Mouse (Mus musculus): ENCODE results near the gene Csrp3. TPM values are rescaled to one million over a fixed set of nuclear protein-coding genes. Genes with fewer than 3 reads are reported as not detected.

Gene Csrp3
- total and polyA plus RNA-seq, 3 experiments, result not detected

DNA sequence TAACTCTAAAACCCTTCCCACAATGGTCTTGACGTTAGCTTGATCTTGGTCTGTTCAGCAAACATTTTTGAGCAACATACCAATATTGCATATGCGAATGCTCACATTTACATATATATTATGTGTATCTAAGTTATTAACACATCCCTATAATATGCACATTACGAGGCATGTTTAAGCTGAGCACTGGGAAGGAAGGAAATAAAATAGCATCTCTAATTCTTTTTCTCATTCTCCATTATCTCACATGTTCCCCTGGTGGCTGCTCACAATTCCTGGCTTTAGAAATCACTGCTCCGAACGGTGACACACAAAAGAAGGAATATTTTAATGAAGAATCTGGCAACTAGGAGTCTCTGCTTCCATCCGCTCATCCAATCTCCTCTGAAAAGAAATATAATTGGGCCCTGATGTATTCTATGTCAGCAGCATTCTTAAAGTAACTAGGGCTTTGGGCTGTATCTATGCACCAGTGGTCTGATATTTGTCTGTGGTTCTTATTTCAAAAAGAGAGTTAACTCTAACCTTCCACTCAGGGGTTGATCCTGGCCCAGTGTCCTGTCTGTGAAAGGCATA lies 3.8 kb upstream of the Csrp3 start:
- Histone ChIP-seq H3K27me3 (ENCODE audit: insufficient read depth, low read length) (no peaks in the 10 kb centered on the region), H3K9me3 (replicated peaks) (no peaks in the 10 kb centered on the region), H3K4me1 (ENCODE audit: insufficient read depth, low read depth, low read length) (no peaks in the 10 kb centered on the region), H3K36me3 (replicated peaks) (no peaks in the 10 kb centered on the region), H3K4me3 (ENCODE audit: low read depth, low read length) (no peak overlapping the region)
- DNase-seq (ENCODE audit: low spot score) (no peak), ATAC-seq (ENCODE audit: extremely low read depth, insufficient number of reproducible peaks, low FRiP score, poor library complexity, severe bottlenecking) (no peak)
- TF ChIP-seq CTCF (IDR thresholded peaks at IDR 0.05; ENCODE audit: low read depth, low read length) (no peak), GATA1 (IDR thresholded peaks at IDR 0.05; ENCODE audit: borderline replicate concordance, low read length) (no peak), TAL1 (conservative IDR thresholded peaks at IDR 0.05; ENCODE audit: low read depth, low read length) (no peak), POLR2AphosphoS5 (IDR thresholded peaks at IDR 0.05; ENCODE audit: insufficient replicate concordance, low read depth, low read length) (no peak), GATA2 (IDR thresholded peaks at IDR 0.05; ENCODE audit: borderline replicate concordance, low read depth, low read length) (no peak)

DNA sequence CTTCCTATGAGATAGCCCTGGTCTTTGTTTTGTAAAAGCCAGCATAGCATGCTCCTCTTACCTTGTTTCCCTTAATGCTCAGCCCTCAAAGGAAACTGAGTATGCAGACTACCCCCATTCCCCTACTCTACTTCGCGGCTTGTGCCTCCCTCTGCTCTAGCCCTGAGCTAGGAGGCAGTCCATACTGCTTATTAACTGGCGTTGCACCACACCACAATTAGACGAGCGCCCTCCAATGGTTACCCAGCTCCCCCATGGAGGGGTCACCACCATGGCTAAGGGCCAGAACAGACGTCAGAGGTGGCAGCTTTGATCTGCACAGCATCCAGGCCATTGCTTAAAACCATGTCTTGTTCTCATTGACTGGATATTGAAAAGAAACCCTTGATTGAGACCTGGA lies 1.1 kb downstream of the Csrp3 start:
- DNase-seq (ENCODE audit: low spot score) (no peak), ATAC-seq (ENCODE audit: extremely low read depth, insufficient number of reproducible peaks, low FRiP score, poor library complexity, severe bottlenecking) (no peak)
- Histone ChIP-seq H3K4me1 (ENCODE audit: insufficient read depth, low read depth, low read length) (no peaks in the 10 kb centered on the region), H3K27me3 (ENCODE audit: insufficient read depth, low read length) (no peaks in the 10 kb centered on the region), H3K9me3 (replicated peaks) (no peaks in the 10 kb centered on the region), H3K4me3 (ENCODE audit: low read depth, low read length) (no peak overlapping the region), H3K36me3 (replicated peaks) (no peaks in the 10 kb centered on the region)
- TF ChIP-seq POLR2AphosphoS5 (IDR thresholded peaks at IDR 0.05; ENCODE audit: insufficient replicate concordance, low read depth, low read length), result no peak
- no peak for TF ChIP-seq GATA1 (IDR thresholded peaks at IDR 0.05; ENCODE audit: borderline replicate concordance, low read length)
- TF ChIP-seq CTCF (IDR thresholded peaks at IDR 0.05; ENCODE audit: low read depth, low read length), result no peak
- TF ChIP-seq TAL1 (conservative IDR thresholded peaks at IDR 0.05; ENCODE audit: low read depth, low read length), result no peak
- TF ChIP-seq GATA2 (IDR thresholded peaks at IDR 0.05; ENCODE audit: borderline replicate concordance, low read depth, low read length), result no peak

GRCm38 (mm10) chr7:48845213-48845973 lies 2.4 kb downstream of the Csrp3 start:
- no peak for ATAC-seq (ENCODE audit: extremely low read depth, insufficient number of reproducible peaks, low FRiP score, poor library complexity, severe bottlenecking)
- Histone ChIP-seq H3K4me3 (ENCODE audit: low read depth, low read length) (no peak overlapping the region), H3K36me3 (replicated peaks) (no peaks in the 10 kb centered on the region), H3K9me3 (replicated peaks) (no peaks in the 10 kb centered on the region), H3K27me3 (ENCODE audit: insufficient read depth, low read length) (no peaks in the 10 kb centered on the region), H3K4me1 (ENCODE audit: insufficient read depth, low read depth, low read length) (no peaks in the 10 kb centered on the region)
- DNase-seq (ENCODE audit: low spot score), result no peak
- no peak for TF ChIP-seq POLR2AphosphoS5 (IDR thresholded peaks at IDR 0.05; ENCODE audit: insufficient replicate concordance, low read depth, low read length)
- TF ChIP-seq TAL1 (conservative IDR thresholded peaks at IDR 0.05; ENCODE audit: low read depth, low read length), result no peak
- no peak for TF ChIP-seq GATA1 (IDR thresholded peaks at IDR 0.05; ENCODE audit: borderline replicate concordance, low read length)
- TF ChIP-seq CTCF (IDR thresholded peaks at IDR 0.05; ENCODE audit: low read depth, low read length), result no peak
- no peak for TF ChIP-seq GATA2 (IDR thresholded peaks at IDR 0.05; ENCODE audit: borderline replicate concordance, low read depth, low read length)

GRCm38 (mm10) chr7:48843541-48843940 lies 4.3 kb downstream of the Csrp3 start:
- ATAC-seq (ENCODE audit: extremely low read depth, insufficient number of reproducible peaks, low FRiP score, poor library complexity, severe bottlenecking), result no peak
- no peak for DNase-seq (ENCODE audit: low spot score)
- H3K4me1 ChIP-seq (ENCODE audit: insufficient read depth, low read depth, low read length), result no peaks in the 10 kb centered on the region
- H3K27me3 ChIP-seq (ENCODE audit: insufficient read depth, low read length), result peaks cover 3% of the 10 kb centered on the region; the same call in 1 of the 2 replicates
- H3K4me3 ChIP-seq (ENCODE audit: low read depth, low read length), result no peak overlapping the region
- TF ChIP-seq TAL1 (conservative IDR thresholded peaks at IDR 0.05; ENCODE audit: low read depth, low read length), result no peak
- no peak for TF ChIP-seq POLR2AphosphoS5 (IDR thresholded peaks at IDR 0.05; ENCODE audit: insufficient replicate concordance, low read depth, low read length)
- TF ChIP-seq GATA1 (IDR thresholded peaks at IDR 0.05; ENCODE audit: borderline replicate concordance, low read length), result no peak
- no peak for TF ChIP-seq GATA2 (IDR thresholded peaks at IDR 0.05; ENCODE audit: borderline replicate concordance, low read depth, low read length)
- H3K36me3 ChIP-seq (replicated peaks), result no peaks in the 10 kb centered on the region
- H3K9me3 ChIP-seq (replicated peaks), result no peaks in the 10 kb centered on the region

- TF ChIP-seq GATA2 (IDR thresholded peaks at IDR 0.05; ENCODE audit: borderline replicate concordance, low read depth, low read length), result no peak
- TF ChIP-seq GATA1 (IDR thresholded peaks at IDR 0.05; ENCODE audit: borderline replicate concordance, low read length), result no peak
- TF ChIP-seq TAL1 (conservative IDR thresholded peaks at IDR 0.05; ENCODE audit: low read depth, low read length), result no peak
- no peak for TF ChIP-seq CTCF (IDR thresholded peaks at IDR 0.05; ENCODE audit: low read depth, low read length)
- TF ChIP-seq POLR2AphosphoS5 (IDR thresholded peaks at IDR 0.05; ENCODE audit: insufficient replicate concordance, low read depth, low read length), result no peak
- H3K4me1 ChIP-seq (ENCODE audit: insufficient read depth, low read depth, low read length), result no peaks in the 10 kb centered on the region
- ATAC-seq (ENCODE audit: extremely low read depth, insufficient number of reproducible peaks, low FRiP score, poor library complexity, severe bottlenecking), result no peak
- H3K9me3 ChIP-seq (replicated peaks), result no peaks in the 10 kb centered on the region
- no peak for DNase-seq (ENCODE audit: low spot score)
- no peaks in the 10 kb centered on the region for H3K36me3 ChIP-seq (replicated peaks)
- peaks cover 3% of the 10 kb centered on the region; the same call in 1 of the 2 replicates for H3K27me3 ChIP-seq (ENCODE audit: insufficient read depth, low read length)
- H3K4me3 ChIP-seq (ENCODE audit: low read depth, low read length), result no peak overlapping the region
Measured at GRCm38 (mm10) chr7:48842353-48842752, 5.5 kb downstream of the Csrp3 start.

GRCm38 (mm10) chr7:48841538-48841937 lies 6.3 kb downstream of the Csrp3 start:
- no peaks in the 10 kb centered on the region for H3K9me3 ChIP-seq (replicated peaks)
- ATAC-seq (ENCODE audit: extremely low read depth, insufficient number of reproducible peaks, low FRiP score, poor library complexity, severe bottlenecking), result no peak
- H3K4me3 ChIP-seq (ENCODE audit: low read depth, low read length), result no peak overlapping the region
- H3K4me1 ChIP-seq (ENCODE audit: insufficient read depth, low read depth, low read length), result no peaks in the 10 kb centered on the region
- peaks cover 3% of the 10 kb centered on the region; the same call in 1 of the 2 replicates for H3K27me3 ChIP-seq (ENCODE audit: insufficient read depth, low read length)
- TF ChIP-seq GATA1 (IDR thresholded peaks at IDR 0.05; ENCODE audit: borderline replicate concordance, low read length) (no peak), GATA2 (IDR thresholded peaks at IDR 0.05; ENCODE audit: borderline replicate concordance, low read depth, low read length) (no peak), CTCF (IDR thresholded peaks at IDR 0.05; ENCODE audit: low read depth, low read length) (no peak), TAL1 (conservative IDR thresholded peaks at IDR 0.05; ENCODE audit: low read depth, low read length) (no peak), POLR2AphosphoS5 (IDR thresholded peaks at IDR 0.05; ENCODE audit: insufficient replicate concordance, low read depth, low read length) (no peak)
- H3K36me3 ChIP-seq (replicated peaks), result no peaks in the 10 kb centered on the region
- DNase-seq (ENCODE audit: low spot score), result no peak
